Mouse (Mus musculus): ENCODE results near the gene Phex.

Phex gene

DNA sequence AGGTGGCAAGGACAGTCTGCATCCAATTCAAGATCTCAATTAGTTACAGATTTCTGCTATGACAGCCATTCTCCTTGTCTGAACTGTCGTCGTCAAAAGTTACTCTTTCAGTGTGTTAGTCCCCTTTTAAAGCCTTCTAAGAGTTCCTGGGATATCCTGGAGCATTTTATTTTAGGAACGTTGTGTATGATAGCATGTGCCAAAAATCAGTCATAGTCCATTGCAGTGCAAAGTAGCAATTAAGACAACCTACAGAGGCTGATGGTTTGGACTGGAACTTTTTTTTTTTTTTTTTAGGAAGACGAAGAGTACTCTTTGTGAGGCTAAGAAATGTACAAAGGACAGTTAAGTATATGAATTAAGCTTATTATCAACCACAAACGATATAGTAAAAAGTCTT lies at the start of gene Phex:
TSS of gene Phex (minus strand) at position 101 of the 400 bp plus-strand sequence.
- DNase-seq (ENCODE audit: low spot score in 2 of 2) = no peak

DNA sequence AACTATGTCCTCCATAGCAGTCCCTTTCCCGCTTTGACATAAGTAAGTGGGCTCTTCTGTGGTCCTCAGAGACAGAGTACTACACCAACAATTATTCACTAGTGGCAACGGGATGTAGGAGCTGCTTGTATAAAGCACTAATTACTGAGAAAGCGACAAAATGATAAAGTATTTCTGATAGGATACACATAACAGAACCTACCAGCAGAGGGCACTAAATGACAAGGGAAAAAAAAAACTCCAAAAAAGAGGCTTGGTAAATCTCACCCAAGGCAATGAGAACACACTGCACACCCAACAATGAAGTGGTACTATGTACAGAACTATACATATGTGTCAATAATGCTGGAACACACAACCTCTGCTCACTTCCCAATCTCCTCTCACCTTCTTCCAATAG lies 47.6 kb upstream of the Phex start:
- DNase-seq (ENCODE audit: low spot score in 2 of 2) = no peak

DNA sequence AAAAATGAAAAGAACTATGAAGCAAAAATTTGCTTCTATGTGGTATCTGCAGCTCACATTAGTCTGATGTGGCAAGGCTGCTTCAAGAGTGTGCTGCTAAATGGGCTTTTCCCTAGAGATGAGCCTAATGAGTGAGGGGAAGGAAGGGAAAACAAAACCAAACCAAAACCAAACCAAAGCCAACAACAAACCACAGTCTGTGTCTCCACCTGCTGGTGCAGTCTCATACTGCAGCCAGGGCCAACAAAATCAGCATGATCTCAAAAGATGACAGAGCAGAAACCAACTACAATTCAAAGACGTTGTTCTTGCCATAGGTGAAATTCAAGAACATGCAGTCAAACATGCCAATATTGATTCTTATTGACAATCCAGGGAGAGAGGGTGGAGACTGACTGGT lies 39.3 kb upstream of the Phex start:
- peak; percentile 6 to 22 for DNase-seq (ENCODE audit: low spot score in 2 of 2)

DNA sequence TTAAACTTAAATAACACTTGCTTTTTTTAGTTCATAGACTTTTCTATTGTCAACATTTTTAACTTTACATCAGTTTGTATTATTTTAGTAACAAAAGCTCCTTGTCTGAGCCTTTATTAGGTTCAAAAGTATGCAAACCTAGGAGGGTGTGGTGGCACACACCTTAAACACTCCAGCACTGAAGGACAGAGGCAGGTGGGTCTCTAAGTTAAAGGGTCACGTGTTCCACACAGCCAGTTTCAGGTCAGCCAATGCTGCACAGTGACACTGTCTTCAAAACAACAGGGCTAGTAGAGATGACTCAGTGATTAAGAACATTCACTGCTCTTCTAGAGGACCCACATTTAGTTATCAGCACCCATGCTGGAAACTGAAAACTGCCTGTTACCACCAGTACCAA lies 33.9 kb upstream of the Phex start:
- DNase-seq (ENCODE audit: low spot score in 2 of 2) = no peak

DNA sequence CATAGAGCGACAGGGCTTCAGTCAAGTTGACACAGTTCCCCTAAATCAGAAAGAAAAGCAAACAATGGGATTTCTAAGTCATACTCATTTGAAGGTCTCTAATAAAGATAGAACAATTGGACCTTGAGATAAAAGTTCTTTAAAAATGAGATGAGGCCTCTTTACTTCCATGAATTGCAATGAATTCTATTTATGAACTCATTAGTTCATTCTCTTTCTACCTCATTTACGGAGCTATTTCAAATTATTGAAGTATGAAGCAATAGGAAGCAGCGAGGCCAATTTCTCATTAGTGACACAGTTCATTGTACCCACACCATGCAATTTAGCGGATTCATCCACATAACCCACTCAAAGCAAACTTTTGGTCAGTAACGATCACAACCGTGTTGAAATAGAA lies 32.3 kb upstream of the Phex start:
- DNase-seq (ENCODE audit: low spot score in 2 of 2) = no peak

DNA sequence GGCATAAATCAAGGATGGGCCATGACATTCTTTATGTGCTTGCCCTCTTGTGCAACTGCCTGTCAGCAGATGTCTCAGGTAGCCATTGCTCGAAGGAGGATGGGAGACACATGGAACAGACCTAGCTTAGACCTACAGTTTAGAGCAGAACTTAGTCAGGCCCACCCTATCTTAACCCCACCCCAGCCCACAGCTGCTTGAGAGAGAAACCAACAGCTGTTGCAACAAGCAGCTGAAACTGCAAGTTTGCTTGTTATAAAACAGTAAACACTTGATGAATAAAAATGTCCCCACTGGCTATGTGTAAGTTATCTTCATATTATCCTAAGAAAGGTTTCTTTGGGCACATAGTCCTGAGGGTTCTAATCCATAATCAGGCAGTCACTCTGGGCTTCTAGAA lies 19.7 kb upstream of the Phex start:
- no peak for DNase-seq (ENCODE audit: low spot score in 2 of 2)

DNA sequence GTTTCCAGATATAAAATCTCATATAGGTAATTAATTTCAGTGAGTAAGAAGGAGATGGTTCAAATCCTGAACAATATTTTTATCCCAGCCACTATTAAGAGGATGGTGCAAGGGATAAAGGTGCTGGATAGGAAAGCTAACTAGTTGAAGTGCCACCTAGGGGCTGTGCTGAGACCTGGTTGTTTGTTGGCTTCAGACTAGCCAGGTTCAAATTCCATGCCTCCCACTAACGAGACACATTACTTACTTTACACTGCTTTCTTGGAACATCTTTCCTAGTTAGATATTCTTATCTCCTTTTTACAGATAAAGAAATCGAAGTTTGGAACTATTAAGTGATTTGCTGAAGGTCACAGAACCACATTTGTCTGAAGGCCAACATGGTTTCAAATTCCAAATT lies 4.3 kb upstream of the Phex start:
- DNase-seq (ENCODE audit: low spot score in 2 of 2) = no peak

DNA sequence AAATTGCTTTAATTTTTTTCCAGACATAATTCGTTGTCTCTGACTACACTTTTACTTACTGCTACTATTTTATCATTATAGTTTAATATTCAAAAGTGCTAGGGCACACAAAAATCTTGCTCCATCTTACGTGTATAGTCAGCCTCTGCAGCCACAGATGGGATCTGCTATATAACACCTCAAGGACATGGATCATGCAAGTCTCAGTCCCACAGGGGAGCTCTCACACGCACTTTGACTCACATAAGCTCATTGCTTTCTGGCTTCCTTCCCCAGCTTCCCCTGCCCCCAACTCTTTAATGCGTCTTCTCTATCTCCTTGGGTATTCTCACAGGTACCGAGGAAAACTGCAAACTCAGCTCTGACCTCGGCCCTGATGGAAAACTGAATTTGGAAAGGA lies 10.2 kb downstream of the Phex start:
- DNase-seq (ENCODE audit: low spot score in 2 of 2) = no peak

DNA sequence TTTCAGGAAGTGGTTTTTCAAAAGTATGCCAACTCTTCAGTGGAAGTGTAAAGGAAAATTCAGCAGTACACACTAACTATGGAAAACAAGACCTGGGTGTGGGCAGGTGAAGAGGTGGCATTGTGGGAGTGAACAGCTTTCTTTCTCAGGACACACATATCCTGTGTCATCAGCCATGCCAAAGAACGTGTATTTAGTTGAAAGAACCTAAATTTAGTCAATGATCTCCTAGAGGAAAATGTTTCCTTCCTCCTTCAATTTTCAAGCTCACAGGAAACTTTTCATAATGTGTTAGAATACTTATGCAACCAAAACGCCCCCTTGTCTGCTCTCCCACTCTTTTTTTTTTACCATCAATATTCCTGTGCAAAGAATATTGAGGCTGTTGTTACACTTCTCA lies 23.9 kb downstream of the Phex start:
- no peak for DNase-seq (ENCODE audit: low spot score in 2 of 2)

DNA sequence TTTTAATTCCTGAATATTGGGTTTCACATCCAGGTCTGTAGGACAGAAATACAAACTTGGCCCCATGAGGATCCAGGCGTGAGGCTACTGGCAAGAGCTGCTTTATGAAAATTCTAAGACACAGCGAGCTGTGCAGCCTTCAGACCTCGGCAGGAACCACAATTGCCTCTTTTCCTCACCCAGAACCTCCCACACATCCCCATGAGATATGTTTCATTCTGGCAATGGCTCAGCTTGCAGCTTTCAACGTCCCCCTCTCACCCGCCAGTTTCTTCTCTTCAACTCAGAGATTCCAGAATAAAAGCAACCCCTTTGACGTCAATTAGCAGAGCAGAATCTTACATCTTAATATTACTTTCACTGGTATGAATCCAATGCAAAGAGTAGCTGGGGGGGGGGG lies 25.0 kb downstream of the Phex start:
- no peak for DNase-seq (ENCODE audit: low spot score in 2 of 2)

DNA sequence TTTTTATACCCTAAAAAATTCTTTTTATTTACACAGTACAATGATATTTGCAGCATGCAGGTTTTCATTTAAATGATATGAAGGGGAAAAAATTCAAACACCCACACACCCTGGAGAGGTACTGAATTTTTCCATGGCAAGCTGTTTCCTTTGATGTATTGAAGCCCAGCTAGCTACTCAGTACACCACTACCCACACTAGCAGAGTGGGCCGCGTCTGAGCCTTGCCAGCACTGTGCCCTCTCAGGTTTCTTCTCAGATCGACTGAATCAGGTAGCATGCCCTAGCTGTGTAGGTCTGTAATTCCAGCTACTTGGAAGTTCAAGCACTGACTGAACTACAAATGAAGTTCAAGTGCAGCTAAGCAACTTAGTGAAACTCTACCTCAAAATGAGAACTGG lies 26.7 kb downstream of the Phex start:
- DNase-seq (ENCODE audit: low spot score in 2 of 2) = no peak

DNA sequence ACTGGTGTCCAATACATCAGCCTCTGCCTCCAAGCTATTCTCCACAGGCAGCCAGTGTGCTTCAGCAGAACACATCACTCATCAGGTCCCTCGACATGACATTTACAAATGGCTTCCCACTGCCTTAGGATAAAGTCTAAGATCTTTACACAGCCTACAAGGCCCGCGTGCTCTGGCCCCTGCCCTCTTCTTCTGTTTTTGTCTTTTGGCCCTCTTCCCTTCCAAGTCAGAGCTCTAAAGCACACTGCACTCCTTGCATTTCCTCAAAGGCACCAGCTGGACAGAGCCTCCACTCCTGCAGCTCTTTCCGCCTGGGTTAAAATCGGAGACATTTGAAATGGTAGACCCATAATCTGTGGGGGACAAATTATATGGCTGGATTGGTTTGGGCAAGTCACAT lies 28.1 kb downstream of the Phex start:
- DNase-seq (ENCODE audit: low spot score in 2 of 2) = no peak

DNA sequence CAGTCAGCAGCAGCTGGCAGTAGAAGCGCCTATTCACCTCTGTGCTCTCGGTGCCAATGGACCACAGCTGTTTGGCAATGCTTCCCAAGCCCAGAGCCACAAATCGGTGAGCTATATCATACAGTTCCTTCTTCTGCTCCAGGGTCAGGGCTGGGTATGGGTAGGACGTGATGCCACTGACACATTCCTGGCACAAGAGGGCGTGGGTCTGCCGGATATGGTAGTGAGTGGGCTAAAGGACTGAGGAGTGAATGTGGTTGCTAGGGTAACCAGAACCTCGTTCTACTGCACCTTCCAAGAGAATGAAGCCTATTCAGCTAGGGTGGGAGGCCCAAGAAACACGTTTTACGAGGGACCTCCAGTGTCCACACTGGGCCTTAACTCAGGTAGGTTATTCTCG lies 36.3 kb downstream of the Phex start:
- no peak for DNase-seq (ENCODE audit: low spot score in 2 of 2)

DNA sequence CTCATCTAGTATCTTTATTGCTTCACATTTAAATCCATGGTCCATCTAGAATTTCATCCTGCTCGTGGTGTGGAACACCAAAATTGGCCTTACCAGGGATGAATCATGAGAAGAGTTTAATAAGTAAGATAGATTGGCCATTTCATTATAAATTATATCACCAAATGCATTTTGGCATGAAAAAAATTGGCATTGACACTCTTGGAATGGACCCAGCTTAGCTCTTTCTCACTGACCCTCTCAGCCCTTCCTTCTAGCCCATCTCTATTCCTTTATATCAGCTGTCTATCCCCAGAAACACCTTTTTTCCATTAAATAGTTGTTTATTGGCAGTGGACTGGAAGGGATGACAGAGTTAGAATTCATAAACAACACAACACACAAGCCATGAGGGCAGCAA lies 37.7 kb downstream of the Phex start:
- DNase-seq (ENCODE audit: low spot score in 2 of 2) = no peak

DNA sequence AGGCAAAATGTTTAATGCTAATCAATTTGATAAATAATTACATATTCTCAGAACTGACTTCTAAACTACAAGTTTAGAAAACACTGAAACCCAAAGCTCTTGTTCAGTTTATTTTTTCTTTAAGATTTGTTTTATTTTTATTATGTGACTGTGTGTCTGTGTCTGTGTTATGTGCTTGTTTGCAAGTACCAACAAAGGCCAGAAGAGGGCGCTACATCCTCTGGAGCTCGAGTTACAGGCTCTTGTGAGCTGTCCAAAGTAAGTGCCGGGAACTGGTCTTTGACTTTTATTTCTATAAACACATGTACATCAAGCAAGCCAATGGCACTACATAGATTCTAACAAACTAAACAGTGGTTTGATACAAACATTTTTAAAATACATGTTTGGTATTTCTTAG lies 41.2 kb downstream of the Phex start:
- DNase-seq (ENCODE audit: low spot score in 2 of 2) = no peak

DNA sequence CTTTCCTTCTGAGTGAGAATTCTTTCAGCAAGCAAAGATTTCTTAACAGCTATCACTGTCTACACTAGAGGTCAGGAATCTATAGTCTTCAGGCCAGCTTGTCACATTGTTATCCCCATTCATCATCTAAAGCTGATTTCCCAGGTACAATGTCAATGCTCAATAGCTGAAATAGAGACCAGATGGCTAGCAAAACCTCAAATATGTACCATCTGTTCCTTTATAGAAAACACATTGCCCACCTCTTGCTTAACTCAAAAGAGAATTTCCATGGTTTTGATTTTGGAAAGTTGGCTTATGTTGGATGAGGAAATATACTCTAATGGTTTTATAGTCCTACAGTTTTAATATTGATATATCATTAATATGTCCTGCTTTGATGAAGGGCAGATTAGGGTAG lies 45.9 kb downstream of the Phex start:
- no peak for DNase-seq (ENCODE audit: low spot score in 2 of 2)

DNA sequence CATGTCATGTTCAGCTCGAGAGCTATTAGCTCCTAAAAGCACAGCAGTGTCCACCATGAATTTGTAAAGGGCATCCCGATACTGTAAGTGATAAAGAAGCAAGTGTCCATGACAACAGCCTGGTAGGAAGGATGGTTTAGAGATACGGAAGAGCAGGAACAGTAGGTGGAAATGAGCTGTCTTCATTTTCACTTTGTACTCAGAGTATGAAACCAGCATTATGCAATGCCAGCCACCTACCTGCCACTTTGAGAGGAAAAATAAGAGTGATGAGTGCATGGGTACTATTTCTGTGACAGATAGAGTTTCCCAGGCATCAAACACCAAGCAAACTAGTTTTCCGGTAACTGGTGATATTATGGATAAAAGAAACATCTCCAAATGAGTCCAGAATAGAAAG lies 59.6 kb downstream of the Phex start:
- no peak for DNase-seq (ENCODE audit: low spot score in 2 of 2)

DNA sequence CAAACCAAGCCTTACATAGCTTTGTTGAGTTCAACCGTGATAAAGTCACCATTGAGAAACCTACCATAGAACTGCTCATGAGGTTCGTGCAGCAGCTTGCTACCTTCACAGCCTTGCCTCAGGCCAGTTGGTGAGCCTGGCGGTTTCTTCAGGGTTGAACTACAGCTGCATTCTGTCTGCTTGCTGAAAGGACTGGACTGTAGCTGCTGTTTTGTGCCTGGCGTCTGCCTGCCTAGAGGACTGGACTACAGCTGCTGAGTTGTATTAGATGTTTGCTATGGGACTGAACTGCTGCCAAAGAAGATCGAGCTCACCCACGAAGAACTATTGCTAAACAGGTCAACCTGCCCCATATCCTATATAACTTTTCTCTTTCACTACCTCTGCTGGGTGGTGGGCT lies 68.9 kb downstream of the Phex start:
- DNase-seq (ENCODE audit: low spot score in 2 of 2) = no peak

DNA sequence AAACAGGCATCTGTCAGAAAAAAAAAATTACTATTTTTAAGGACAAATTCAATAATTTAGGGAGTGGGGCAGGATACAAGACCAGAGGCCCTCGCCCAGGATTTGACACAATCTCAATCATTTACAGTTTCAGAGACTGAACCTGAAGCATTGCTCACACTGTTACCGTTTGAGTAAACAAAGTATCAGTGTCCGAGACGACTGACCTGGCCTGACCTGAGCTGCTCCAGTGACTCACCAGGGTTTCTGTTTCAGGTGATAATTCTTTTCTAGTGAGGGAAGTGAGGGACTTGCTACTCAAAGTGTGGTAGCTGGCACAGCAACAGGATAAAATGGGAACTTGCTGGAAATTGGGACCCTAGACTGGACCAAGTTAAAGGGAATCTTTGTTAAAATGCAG lies 80.4 kb downstream of the Phex start:
- no peak for DNase-seq (ENCODE audit: low spot score in 2 of 2)

DNA sequence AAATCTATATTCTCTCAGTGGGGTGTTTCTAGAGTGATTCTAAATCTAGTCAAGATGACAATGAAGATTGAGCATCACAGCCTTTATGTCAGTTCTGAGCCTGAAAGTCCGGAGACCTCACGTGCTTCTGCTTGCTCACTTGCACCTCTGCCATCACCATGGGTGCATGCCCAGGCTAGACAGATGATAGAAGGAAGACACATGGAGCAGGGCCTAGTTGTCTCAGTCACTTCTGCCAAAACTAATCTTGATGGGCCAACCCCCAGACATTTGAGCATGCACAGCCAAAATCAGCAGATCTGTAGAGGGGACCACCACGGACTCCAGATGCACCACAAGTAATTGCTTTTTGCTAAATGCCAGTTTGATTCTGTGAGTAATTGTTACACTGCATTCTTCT lies 85.3 kb downstream of the Phex start:
- no peak for DNase-seq (ENCODE audit: low spot score in 2 of 2)

DNA sequence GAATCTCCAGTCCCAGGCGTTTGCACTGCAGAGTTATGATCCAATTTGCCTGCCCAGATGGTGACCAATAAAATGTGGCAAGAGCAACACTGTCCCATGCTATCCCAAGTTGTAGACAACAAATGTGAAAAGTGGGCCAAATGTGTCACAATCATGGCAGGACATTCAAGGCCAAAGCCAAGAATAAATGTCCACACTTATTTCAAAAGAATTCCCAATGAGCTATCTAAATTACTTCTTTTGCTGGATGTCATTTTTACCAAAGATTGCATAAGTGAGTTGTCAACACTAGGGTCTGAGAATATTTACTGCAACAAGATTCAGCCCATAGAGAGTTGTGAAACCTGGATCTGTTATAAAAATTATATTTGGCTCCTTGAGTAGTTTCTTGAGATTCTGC lies 86.7 kb downstream of the Phex start:
- DNase-seq (ENCODE audit: low spot score in 2 of 2) = no peak

DNA sequence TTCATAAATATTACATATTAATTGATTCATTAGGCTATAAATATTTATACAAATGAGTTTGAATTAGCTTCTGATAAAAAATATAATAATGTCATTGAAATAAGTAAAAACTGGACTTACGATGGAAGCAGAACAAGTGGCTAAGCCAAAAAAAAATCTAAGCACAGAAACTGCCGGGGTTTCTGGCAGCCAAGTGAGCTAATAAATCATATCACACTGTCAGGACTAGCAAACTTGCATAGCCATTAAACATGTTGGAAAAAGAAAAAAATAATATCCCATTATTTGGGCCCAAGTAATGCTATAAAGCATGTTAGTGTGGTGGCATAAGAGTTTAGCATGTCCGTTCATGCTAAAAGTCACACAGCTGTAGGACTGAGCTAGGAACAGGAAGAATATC lies 87.4 kb downstream of the Phex start:
- no peak for DNase-seq (ENCODE audit: low spot score in 2 of 2)

DNA sequence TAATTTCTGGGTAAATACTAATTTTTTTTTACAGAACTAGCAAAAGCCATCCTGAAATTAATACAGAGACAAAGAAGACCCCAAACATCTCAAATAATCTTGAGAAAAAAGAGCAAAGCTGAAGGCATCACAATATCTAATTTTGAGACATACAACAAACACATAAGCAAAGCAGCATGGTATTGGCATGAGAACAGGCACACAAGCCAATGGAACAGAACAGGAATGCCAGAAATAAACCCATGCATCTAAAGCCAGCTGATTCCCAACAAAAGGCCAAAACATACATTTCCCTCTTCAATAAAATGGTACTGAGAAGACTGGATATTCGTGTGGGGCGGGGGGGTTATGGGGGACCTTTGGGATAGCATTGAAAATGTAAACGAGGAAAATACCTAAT lies 90.7 kb downstream of the Phex start:
- DNase-seq (ENCODE audit: low spot score in 2 of 2) = no peak

DNA sequence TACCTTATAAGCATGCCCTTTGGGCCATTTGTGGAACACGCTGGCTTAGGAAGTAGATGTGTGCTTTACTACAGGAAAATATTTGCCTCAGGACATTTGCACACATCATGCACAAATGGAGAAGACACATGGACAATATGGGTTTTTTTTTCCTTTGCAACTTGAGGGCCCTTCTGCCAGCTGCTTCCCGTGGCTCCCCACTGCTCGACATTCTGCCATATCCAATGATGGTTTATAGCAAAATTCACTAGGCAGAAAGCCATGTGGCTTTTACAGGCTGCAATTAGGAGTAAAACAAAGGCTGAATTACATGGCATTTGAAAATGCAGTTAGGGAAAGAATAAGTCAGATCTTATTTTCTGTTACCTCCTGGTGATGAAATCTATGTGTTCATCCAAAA lies 104.8 kb downstream of the Phex start:
- DNase-seq (ENCODE audit: low spot score in 2 of 2) = no peak

DNA sequence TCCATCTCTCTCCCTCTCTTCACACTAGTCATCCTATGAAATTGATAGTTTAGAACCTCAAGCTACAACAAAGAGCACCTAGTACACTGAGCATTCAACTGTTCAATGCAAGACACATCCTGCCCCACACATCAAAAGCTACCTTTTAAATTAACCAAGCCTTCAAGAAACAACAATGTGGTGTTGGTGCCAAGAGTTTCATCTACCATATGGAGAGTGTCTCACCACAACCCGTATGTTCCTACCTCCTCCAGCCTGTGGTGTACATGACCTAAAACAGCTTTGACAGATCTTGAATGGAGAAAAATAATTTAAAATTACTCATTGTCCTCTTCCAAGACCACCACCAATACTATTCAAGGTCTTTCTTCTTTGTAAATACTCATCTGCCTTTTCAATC lies 106.9 kb downstream of the Phex start:
- no peak for DNase-seq (ENCODE audit: low spot score in 2 of 2)
